Mouse (Mus musculus): Measurements from ENCODE around the gene Tmem45b. TPM values are rescaled to one million over a fixed set of nuclear protein-coding genes. Genes with fewer than 3 reads are reported as not detected.

The Tmem45b gene
- polyA plus RNA-seq, 1 experiment from 2014 or later = not detected

DNA sequence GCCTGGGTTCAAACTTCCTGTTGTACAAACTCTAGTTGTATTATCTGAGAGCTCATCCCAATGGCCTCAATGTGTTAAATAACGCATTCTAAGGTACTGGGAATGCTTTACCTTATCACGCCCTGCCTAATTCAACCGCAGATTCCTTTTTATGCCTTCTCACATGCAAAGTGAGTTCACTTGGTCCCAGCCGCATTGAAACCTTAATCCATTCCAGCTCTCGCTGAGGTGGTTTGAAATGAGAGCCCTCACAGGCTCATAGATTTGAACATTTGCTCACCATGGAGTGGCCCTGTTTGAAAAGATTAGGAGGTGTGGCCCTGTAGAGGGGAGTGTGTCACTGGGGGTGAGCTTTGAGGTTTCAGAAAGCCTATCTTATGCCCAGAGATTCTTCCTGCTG, 23.9 kb downstream of the Tmem45b start:
- Histone ChIP-seq H3K4me3 (ENCODE audit: low read depth, low read length) (no peak overlapping the region), H3K4me2 (ENCODE audit: low read length) (no peak overlapping the region), H3K9ac (ENCODE audit: low read length) (no peak overlapping the region), H3K9me3 (replicated peaks; ENCODE audit: control insufficient read depth, low read length) (no peaks in the 10 kb centered on the region), H3K27ac (ENCODE audit: low read depth, low read length) (no peak overlapping the region), H3K27me3 (replicated peaks; ENCODE audit: control insufficient read depth, insufficient read depth, low read length) (no peaks in the 10 kb centered on the region), H3K36me3 (ENCODE audit: control insufficient read depth, insufficient read depth, low read length) (no peaks in the 10 kb centered on the region), H3K4me1 (ENCODE audit: control insufficient read depth, insufficient read depth, low read length) (no peaks in the 10 kb centered on the region)
- DNase-seq (ENCODE audit: low spot score) (no peak), ATAC-seq (no peak)
- WGBS = 82% methylated on average over 5 of the region's 5 CpGs

- Histone ChIP-seq H3K4me2 (ENCODE audit: low read length) (no peak overlapping the region), H3K27me3 (replicated peaks; ENCODE audit: control insufficient read depth, insufficient read depth, low read length) (no peaks in the 10 kb centered on the region), H3K4me3 (ENCODE audit: low read depth, low read length) (no peak overlapping the region), H3K9ac (ENCODE audit: low read length) (no peak overlapping the region), H3K27ac (ENCODE audit: low read depth, low read length) (no peak overlapping the region), H3K9me3 (replicated peaks; ENCODE audit: control insufficient read depth, low read length) (no peaks in the 10 kb centered on the region), H3K36me3 (ENCODE audit: control insufficient read depth, insufficient read depth, low read length) (no peaks in the 10 kb centered on the region), H3K4me1 (ENCODE audit: control insufficient read depth, insufficient read depth, low read length) (no peaks in the 10 kb centered on the region)
- ATAC-seq = no peak
- DNase-seq (ENCODE audit: low spot score) = no peak
- 82% methylated on average over 5 of the region's 6 CpGs for WGBS
Measured at GRCm38 (mm10) chr9:31439341-31439740, 24.9 kb downstream of the Tmem45b start.

DNA sequence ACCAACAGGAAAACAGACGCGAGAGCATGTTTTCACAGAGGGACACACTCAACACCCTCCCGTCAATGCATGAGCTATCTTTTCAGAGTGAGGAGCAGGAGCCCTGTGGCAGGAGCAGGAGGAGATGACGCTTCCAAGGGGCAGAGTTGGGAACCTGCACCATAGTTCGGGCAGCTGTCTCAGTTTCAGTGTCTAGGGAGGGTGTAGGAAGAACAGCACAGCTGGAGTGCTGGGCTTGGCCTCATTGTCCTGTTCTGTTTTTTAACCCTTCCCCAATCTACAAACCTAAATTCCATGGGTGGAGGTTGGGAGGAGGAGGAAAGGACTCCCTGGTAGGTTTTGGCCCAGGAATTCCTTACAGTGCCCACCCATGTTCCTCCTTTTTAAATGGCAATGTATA, 25.4 kb downstream of the Tmem45b start:
- no peak overlapping the region for H3K9ac ChIP-seq (ENCODE audit: low read length)
- no peak overlapping the region for H3K27ac ChIP-seq (ENCODE audit: low read depth, low read length)
- no peaks in the 10 kb centered on the region for H3K27me3 ChIP-seq (replicated peaks; ENCODE audit: control insufficient read depth, insufficient read depth, low read length)
- no peaks in the 10 kb centered on the region for H3K4me1 ChIP-seq (ENCODE audit: control insufficient read depth, insufficient read depth, low read length)
- no peaks in the 10 kb centered on the region for H3K9me3 ChIP-seq (replicated peaks; ENCODE audit: control insufficient read depth, low read length)
- no peak overlapping the region for H3K4me3 ChIP-seq (ENCODE audit: low read depth, low read length)
- no peaks in the 10 kb centered on the region for H3K36me3 ChIP-seq (ENCODE audit: control insufficient read depth, insufficient read depth, low read length)
- ATAC-seq (no peak), DNase-seq (ENCODE audit: low spot score) (no peak)
- WGBS = 68% methylated on average over 5 of the region's 5 CpGs
- no peak overlapping the region for H3K4me2 ChIP-seq (ENCODE audit: low read length)

DNA sequence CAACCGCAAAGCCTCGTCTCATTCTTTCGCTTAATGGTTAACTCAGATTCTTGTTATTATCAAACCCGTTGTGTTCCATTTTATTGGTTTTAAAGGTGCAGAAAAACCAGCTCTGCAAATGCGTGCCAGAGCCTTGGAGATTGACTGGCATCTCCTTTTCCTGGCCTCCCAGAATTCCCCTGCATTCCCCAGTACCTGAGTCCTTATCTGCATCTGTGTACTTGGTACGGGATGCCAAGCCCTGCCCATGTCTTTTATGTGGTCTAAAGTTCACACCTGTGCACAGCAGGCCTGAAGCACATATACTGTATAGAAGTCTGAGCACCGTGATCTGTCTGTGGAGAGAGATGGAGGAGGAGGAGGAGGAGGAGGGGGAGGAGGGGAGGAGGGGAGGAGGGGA, 26.4 kb downstream of the Tmem45b start:
- WGBS = 87% methylated on average over 7 of the region's 7 CpGs
- H3K36me3 ChIP-seq (ENCODE audit: control insufficient read depth, insufficient read depth, low read length) = no peaks in the 10 kb centered on the region
- H3K9me3 ChIP-seq (replicated peaks; ENCODE audit: control insufficient read depth, low read length) = no peaks in the 10 kb centered on the region
- H3K4me2 ChIP-seq (ENCODE audit: low read length) = no peak overlapping the region
- no peak overlapping the region for H3K27ac ChIP-seq (ENCODE audit: low read depth, low read length)
- ATAC-seq (no peak), DNase-seq (ENCODE audit: low spot score) (no peak)
- H3K4me3 ChIP-seq (ENCODE audit: low read depth, low read length) = no peak overlapping the region
- no peak overlapping the region for H3K9ac ChIP-seq (ENCODE audit: low read length)
- no peaks in the 10 kb centered on the region for H3K4me1 ChIP-seq (ENCODE audit: control insufficient read depth, insufficient read depth, low read length)
- H3K27me3 ChIP-seq (replicated peaks; ENCODE audit: control insufficient read depth, insufficient read depth, low read length) = no peaks in the 10 kb centered on the region

DNA sequence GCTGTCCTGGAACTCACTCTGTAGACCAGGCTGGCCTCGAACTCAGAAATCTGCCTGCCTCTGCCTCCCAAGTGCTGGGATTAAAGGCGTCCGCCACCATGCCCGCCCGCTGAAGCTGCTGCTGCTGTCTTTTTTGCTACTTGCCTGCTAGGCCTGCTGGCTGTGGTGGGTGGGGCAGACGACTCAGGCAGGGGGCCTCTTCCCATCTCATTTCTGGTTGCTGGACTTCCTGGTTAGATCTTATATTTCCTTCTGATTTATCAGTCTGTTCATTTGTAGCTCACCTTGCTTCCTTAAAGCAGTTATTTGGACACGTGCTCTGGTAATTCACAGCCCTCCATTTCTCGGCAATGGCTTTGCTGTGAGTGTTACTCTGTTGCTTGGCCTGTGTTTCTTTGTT, 28.8 kb downstream of the Tmem45b start:
- DNase-seq (ENCODE audit: low spot score) (no peak), ATAC-seq (no peak)
- Histone ChIP-seq H3K27ac (ENCODE audit: low read depth, low read length) (no peak overlapping the region), H3K36me3 (ENCODE audit: control insufficient read depth, insufficient read depth, low read length) (no peaks in the 10 kb centered on the region), H3K27me3 (replicated peaks; ENCODE audit: control insufficient read depth, insufficient read depth, low read length) (no peaks in the 10 kb centered on the region), H3K4me2 (ENCODE audit: low read length) (no peak overlapping the region), H3K4me3 (ENCODE audit: low read depth, low read length) (no peak overlapping the region), H3K9me3 (replicated peaks; ENCODE audit: control insufficient read depth, low read length) (no peaks in the 10 kb centered on the region), H3K4me1 (ENCODE audit: control insufficient read depth, insufficient read depth, low read length) (no peaks in the 10 kb centered on the region), H3K9ac (ENCODE audit: low read length) (no peak overlapping the region)
- WGBS = 88% methylated on average over 8 of the region's 8 CpGs

- ATAC-seq (no peak), DNase-seq (ENCODE audit: low spot score) (no peak)
- Histone ChIP-seq H3K27ac (ENCODE audit: low read depth, low read length) (no peak overlapping the region), H3K9me3 (replicated peaks; ENCODE audit: control insufficient read depth, low read length) (no peaks in the 10 kb centered on the region), H3K4me1 (ENCODE audit: control insufficient read depth, insufficient read depth, low read length) (no peaks in the 10 kb centered on the region), H3K27me3 (replicated peaks; ENCODE audit: control insufficient read depth, insufficient read depth, low read length) (no peaks in the 10 kb centered on the region), H3K36me3 (ENCODE audit: control insufficient read depth, insufficient read depth, low read length) (no peaks in the 10 kb centered on the region), H3K4me2 (ENCODE audit: low read length) (no peak overlapping the region), H3K4me3 (ENCODE audit: low read depth, low read length) (no peak overlapping the region), H3K9ac (ENCODE audit: low read length) (no peak overlapping the region)
- 86% methylated on average over 3 of the region's 3 CpGs for WGBS
Measured at GRCm38 (mm10) chr9:31433431-31433830, 30.8 kb downstream of the Tmem45b start.

- no peaks in the 10 kb centered on the region for H3K9me3 ChIP-seq (replicated peaks; ENCODE audit: control insufficient read depth, low read length)
- no peak overlapping the region for H3K27ac ChIP-seq (ENCODE audit: low read depth, low read length)
- H3K9ac ChIP-seq (ENCODE audit: low read length) = no peak overlapping the region
- ATAC-seq (no peak), DNase-seq (ENCODE audit: low spot score) (no peak)
- no peak overlapping the region for H3K4me3 ChIP-seq (ENCODE audit: low read depth, low read length)
- no peaks in the 10 kb centered on the region for H3K36me3 ChIP-seq (ENCODE audit: control insufficient read depth, insufficient read depth, low read length)
- WGBS = 86% methylated on average over 7 of the region's 7 CpGs
- H3K4me1 ChIP-seq (ENCODE audit: control insufficient read depth, insufficient read depth, low read length) = no peaks in the 10 kb centered on the region
- H3K4me2 ChIP-seq (ENCODE audit: low read length) = no peak overlapping the region
- no peaks in the 10 kb centered on the region for H3K27me3 ChIP-seq (replicated peaks; ENCODE audit: control insufficient read depth, insufficient read depth, low read length)
Measured at GRCm38 (mm10) chr9:31432336-31432975, 31.8 kb downstream of the Tmem45b start.

- WGBS = 87% methylated on average over 5 of the region's 5 CpGs
- Histone ChIP-seq H3K27ac (ENCODE audit: low read depth, low read length) (no peak overlapping the region), H3K9ac (ENCODE audit: low read length) (no peak overlapping the region), H3K4me3 (ENCODE audit: low read depth, low read length) (no peak overlapping the region), H3K9me3 (replicated peaks; ENCODE audit: control insufficient read depth, low read length) (no peaks in the 10 kb centered on the region), H3K4me1 (ENCODE audit: control insufficient read depth, insufficient read depth, low read length) (no peaks in the 10 kb centered on the region), H3K4me2 (ENCODE audit: low read length) (no peak overlapping the region), H3K27me3 (replicated peaks; ENCODE audit: control insufficient read depth, insufficient read depth, low read length) (no peaks in the 10 kb centered on the region), H3K36me3 (ENCODE audit: control insufficient read depth, insufficient read depth, low read length) (no peaks in the 10 kb centered on the region)
- DNase-seq (ENCODE audit: low spot score) (no peak), ATAC-seq (no peak)
Measured at GRCm38 (mm10) chr9:31431751-31432150, 32.5 kb downstream of the Tmem45b start.

DNA sequence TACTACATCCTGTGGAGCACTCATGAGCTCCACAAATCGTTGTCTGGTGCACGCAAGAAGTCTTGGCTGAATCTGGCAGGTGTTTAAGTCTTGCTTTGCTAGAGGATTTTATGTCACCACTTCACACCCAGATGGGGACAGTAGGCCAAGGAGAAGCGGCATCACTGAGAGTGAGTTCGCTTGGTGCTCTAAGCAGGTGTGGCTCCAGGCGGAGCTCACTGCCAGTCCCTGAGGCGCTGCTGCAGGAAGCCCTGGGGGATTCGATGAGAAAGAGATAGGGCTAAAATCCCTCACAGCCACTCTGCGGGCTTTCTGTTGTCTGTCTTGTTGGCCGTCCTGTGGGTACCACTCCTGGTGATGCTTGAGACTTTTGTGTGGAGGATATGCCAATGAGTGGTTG, 34.3 kb downstream of the Tmem45b start:
- Histone ChIP-seq H3K27me3 (replicated peaks; ENCODE audit: control insufficient read depth, insufficient read depth, low read length) (no peaks in the 10 kb centered on the region), H3K4me3 (ENCODE audit: low read depth, low read length) (no peak overlapping the region), H3K36me3 (ENCODE audit: control insufficient read depth, insufficient read depth, low read length) (no peaks in the 10 kb centered on the region), H3K9ac (ENCODE audit: low read length) (no peak overlapping the region), H3K27ac (ENCODE audit: low read depth, low read length) (no peak overlapping the region), H3K4me1 (ENCODE audit: control insufficient read depth, insufficient read depth, low read length) (no peaks in the 10 kb centered on the region), H3K4me2 (ENCODE audit: low read length) (no peak overlapping the region), H3K9me3 (replicated peaks; ENCODE audit: control insufficient read depth, low read length) (no peaks in the 10 kb centered on the region)
- 75% methylated on average over 9 of the region's 9 CpGs for WGBS
- no peak for DNase-seq (ENCODE audit: low spot score)
- no peak for ATAC-seq

Data from forebrain, embryonic 14.5 days (tissue).